Mouse (Mus musculus): ENCODE results near the gene Dhx32. TPM values are rescaled to one million over a fixed set of nuclear protein-coding genes. Genes with fewer than 3 reads are reported as not detected.
"Not testable (repeated sequence)": the region's sequence is repeated elsewhere in the genome, so short reads cannot be mapped to it uniquely, and the experiment has no call there.

Gene Dhx32
- polyA plus RNA-seq, 1 experiment from 2014 or later: 56.9 TPM

DNA sequence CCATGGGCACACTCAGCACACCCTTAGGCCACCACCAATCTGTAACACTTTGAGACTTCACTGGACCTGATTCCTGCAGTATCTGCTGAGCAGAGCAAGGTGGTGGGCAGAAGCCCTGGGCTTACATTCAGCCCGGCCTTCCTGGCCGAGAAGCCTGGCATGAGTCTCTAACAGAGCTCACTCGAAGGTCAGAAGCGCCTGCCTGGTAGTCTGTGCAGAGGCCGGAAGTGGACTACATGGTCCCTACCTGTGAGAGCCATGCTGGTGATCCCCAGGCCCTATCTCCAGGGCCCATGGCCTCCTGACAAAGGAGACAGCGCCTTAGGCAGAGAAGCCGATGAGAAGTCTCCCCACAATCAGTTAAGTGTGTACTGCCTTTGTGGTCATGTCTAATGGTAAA lies 81.2 kb downstream of the Dhx32 start:
- ATAC-seq (no peak), DNase-seq (ENCODE audit: low spot score) (no peak)
- Histone ChIP-seq H3K27ac (ENCODE audit: low read depth, low read length) (no peak overlapping the region), H3K9me3 (replicated peaks; ENCODE audit: control insufficient read depth, low read length) (no peaks in the 10 kb centered on the region), H3K9ac (ENCODE audit: low read length) (no peak overlapping the region), H3K4me2 (ENCODE audit: low read length) (no peak overlapping the region), H3K27me3 (replicated peaks; ENCODE audit: control insufficient read depth, insufficient read depth, low read length) (no peaks in the 10 kb centered on the region), H3K4me1 (ENCODE audit: control insufficient read depth, insufficient read depth, low read length) (no peaks in the 10 kb centered on the region), H3K4me3 (ENCODE audit: low read depth, low read length) (no peak overlapping the region), H3K36me3 (ENCODE audit: control insufficient read depth, insufficient read depth, low read length) (peaks cover 6% of the 10 kb centered on the region; the same call in 1 of the 2 replicates)
- 95% methylated on average over 7 of the region's 7 CpGs for WGBS

DNA sequence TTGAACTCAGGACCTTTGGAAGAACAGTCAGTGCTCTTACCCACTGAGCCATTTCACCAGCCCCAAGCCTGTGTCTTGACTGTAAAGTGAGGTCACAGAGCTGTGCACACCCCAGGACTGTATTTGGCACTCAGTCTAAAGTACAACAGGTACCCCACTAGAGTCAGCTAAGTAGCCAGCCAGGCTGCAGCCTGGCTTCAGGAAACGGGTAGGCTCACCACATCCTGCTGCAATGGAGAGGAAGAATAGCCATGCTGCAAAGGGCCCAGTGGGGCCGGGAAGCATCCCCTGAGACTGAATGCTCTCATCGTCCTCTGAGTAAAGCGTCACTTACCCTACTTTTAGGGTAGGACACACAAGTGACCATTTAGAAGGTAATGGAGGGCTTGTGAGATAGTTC lies 82.6 kb downstream of the Dhx32 start:
- no peak overlapping the region for H3K4me3 ChIP-seq (ENCODE audit: low read depth, low read length)
- H3K4me1 ChIP-seq (ENCODE audit: control insufficient read depth, insufficient read depth, low read length): no peaks in the 10 kb centered on the region
- H3K4me2 ChIP-seq (ENCODE audit: low read length): no peak overlapping the region
- 82% methylated on average over 4 of the region's 4 CpGs for WGBS
- ATAC-seq (no peak), DNase-seq (ENCODE audit: low spot score) (no peak)
- peaks cover 6% of the 10 kb centered on the region; the same call in 1 of the 2 replicates for H3K36me3 ChIP-seq (ENCODE audit: control insufficient read depth, insufficient read depth, low read length)
- no peaks in the 10 kb centered on the region for H3K9me3 ChIP-seq (replicated peaks; ENCODE audit: control insufficient read depth, low read length)
- no peaks in the 10 kb centered on the region for H3K27me3 ChIP-seq (replicated peaks; ENCODE audit: control insufficient read depth, insufficient read depth, low read length)
- H3K27ac ChIP-seq (ENCODE audit: low read depth, low read length): no peak overlapping the region
- H3K9ac ChIP-seq (ENCODE audit: low read length): no peak overlapping the region

DNA sequence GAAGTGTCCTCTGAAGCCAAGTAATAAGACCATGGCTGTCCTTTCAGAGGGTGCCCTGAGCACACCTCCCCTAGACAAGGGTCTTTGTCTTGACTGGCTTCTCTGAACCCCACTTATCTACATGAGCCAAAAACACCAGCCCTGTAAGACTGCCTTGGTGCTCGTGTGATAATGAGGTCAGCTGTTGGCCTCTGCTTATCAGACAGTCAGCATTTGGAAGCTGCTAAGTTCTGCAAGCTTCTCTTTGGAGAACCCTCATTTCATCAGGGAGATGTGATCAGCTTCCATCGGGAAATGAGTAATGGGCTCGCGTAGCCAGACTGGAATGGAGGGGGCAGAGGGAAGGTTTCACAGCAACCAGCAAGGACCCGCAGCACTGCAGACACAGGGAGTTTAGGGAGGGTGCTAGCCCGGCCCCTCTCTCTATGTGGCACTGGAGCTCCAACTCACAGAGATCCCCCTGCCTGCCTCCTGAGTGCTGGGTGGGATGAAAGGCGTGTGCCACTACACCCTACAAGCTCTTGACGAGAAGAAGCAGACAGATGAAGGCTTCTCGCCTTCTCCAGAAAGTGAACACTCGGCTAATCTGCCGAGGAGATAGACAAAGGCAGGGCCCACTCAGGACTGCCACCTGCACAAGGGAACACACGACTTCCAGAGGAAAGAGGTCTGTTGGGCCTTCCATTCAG lies 84.4 kb downstream of the Dhx32 start:
- H3K4me1 ChIP-seq (ENCODE audit: control insufficient read depth, insufficient read depth, low read length): no peaks in the 10 kb centered on the region
- 88% methylated on average over 12 of the region's 12 CpGs for WGBS
- ATAC-seq: no peak
- no peak overlapping the region for H3K4me2 ChIP-seq (ENCODE audit: low read length)
- H3K9ac ChIP-seq (ENCODE audit: low read length): no peak overlapping the region
- H3K36me3 ChIP-seq (ENCODE audit: control insufficient read depth, insufficient read depth, low read length): peaks cover 6% of the 10 kb centered on the region; the same call in 1 of the 2 replicates
- H3K27ac ChIP-seq (ENCODE audit: low read depth, low read length): no peak overlapping the region
- H3K4me3 ChIP-seq (ENCODE audit: low read depth, low read length): no peak overlapping the region
- no peaks in the 10 kb centered on the region for H3K9me3 ChIP-seq (replicated peaks; ENCODE audit: control insufficient read depth, low read length)
- no peaks in the 10 kb centered on the region for H3K27me3 ChIP-seq (replicated peaks; ENCODE audit: control insufficient read depth, insufficient read depth, low read length)
- no peak for DNase-seq (ENCODE audit: low spot score)

DNA sequence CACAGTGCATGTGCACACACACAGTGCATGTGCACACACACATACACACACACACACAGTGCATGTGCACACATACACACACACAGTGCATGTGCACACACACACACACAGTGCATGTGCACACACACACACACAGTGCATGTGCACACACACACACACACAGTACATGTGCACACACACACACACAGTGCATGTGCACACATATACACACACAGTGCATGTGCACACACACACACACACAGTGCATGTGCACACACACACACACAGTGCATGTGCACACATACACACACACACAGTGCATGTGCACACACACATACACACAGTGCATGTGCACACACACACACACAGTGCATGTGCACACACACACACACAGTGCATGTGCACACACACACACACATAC lies 96.9 kb downstream of the Dhx32 start:
- peaks cover 22% of the 10 kb centered on the region for H3K36me3 ChIP-seq (ENCODE audit: control insufficient read depth, insufficient read depth, low read length)
- not testable (repeated sequence) for H3K4me1 ChIP-seq (ENCODE audit: control insufficient read depth, insufficient read depth, low read length); DNase-seq (ENCODE audit: low spot score); H3K9ac ChIP-seq (ENCODE audit: low read length); H3K9me3 ChIP-seq (replicated peaks; ENCODE audit: control insufficient read depth, low read length); H3K4me3 ChIP-seq (ENCODE audit: low read depth, low read length); H3K27ac ChIP-seq (ENCODE audit: low read depth, low read length); H3K27me3 ChIP-seq (replicated peaks; ENCODE audit: control insufficient read depth, insufficient read depth, low read length); H3K4me2 ChIP-seq (ENCODE audit: low read length); ATAC-seq

DNA sequence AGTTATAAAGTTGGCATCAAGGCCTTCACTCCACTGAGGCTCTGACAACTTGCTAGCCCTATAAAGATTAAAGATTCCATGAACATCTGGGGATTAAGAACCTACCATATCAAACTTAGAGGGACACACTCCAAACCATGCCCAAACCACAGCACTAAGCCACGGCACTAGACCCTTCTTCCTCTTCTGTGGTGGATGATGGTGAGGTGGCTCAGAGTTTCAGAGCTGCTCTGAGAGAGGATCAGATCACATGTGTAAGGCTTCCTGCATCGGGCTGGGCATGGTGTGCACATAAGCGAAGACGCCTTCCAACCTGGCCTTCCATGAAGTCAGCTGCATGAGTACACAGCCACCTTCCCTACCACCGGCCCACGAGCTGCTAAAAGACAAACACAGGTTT lies 97.8 kb downstream of the Dhx32 start:
- Histone ChIP-seq H3K4me2 (ENCODE audit: low read length) (no peak overlapping the region), H3K36me3 (ENCODE audit: control insufficient read depth, insufficient read depth, low read length) (peaks cover 18% of the 10 kb centered on the region), H3K4me3 (ENCODE audit: low read depth, low read length) (no peak overlapping the region), H3K27me3 (replicated peaks; ENCODE audit: control insufficient read depth, insufficient read depth, low read length) (no peaks in the 10 kb centered on the region), H3K9ac (ENCODE audit: low read length) (no peak overlapping the region), H3K27ac (ENCODE audit: low read depth, low read length) (no peak overlapping the region), H3K4me1 (ENCODE audit: control insufficient read depth, insufficient read depth, low read length) (no peaks in the 10 kb centered on the region), H3K9me3 (replicated peaks; ENCODE audit: control insufficient read depth, low read length) (no peaks in the 10 kb centered on the region; the same call in 1 of the 2 replicates)
- 97% methylated on average over 6 of the region's 6 CpGs for WGBS
- ATAC-seq: no peak
- DNase-seq (ENCODE audit: low spot score): no peak

GRCm38 (mm10) chr7:133684110-133684509 lies 98.4 kb downstream of the Dhx32 start:
- no peak for DNase-seq (ENCODE audit: low spot score)
- no peaks in the 10 kb centered on the region for H3K4me1 ChIP-seq (ENCODE audit: control insufficient read depth, insufficient read depth, low read length)
- H3K36me3 ChIP-seq (ENCODE audit: control insufficient read depth, insufficient read depth, low read length): peaks cover 12% of the 10 kb centered on the region
- H3K4me2 ChIP-seq (ENCODE audit: low read length): no peak overlapping the region
- no peak overlapping the region for H3K27ac ChIP-seq (ENCODE audit: low read depth, low read length)
- ATAC-seq: no peak
- 89% methylated on average over 5 of the region's 5 CpGs for WGBS
- H3K9me3 ChIP-seq (replicated peaks; ENCODE audit: control insufficient read depth, low read length): no peaks in the 10 kb centered on the region; the same call in 1 of the 2 replicates
- no peak overlapping the region for H3K4me3 ChIP-seq (ENCODE audit: low read depth, low read length)
- no peak overlapping the region for H3K9ac ChIP-seq (ENCODE audit: low read length)
- H3K27me3 ChIP-seq (replicated peaks; ENCODE audit: control insufficient read depth, insufficient read depth, low read length): no peaks in the 10 kb centered on the region

DNA sequence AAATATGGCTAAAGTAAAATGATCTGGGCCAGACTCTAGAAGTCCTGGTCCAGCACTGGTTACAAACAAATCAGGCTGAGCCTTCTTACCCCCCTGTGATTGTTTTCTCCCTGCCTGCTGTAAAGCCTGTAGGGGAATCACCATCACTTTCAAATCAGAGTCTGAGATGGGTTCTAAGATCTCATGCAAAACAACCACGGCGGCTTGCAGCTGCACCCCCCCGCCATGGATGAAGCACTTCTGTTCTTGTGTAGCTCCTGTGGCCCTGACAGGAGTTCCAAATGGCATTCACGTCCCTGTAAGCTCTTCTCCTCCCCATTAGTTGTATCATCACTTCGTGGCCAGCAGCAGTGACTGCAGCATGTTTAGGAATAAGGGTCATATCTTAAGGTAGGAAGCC lies 98.9 kb downstream of the Dhx32 start:
- no peak overlapping the region for H3K9ac ChIP-seq (ENCODE audit: low read length)
- ATAC-seq: no peak
- H3K27me3 ChIP-seq (replicated peaks; ENCODE audit: control insufficient read depth, insufficient read depth, low read length): no peaks in the 10 kb centered on the region
- WGBS: 84% methylated on average over 5 of the region's 5 CpGs
- no peaks in the 10 kb centered on the region; the same call in 1 of the 2 replicates for H3K9me3 ChIP-seq (replicated peaks; ENCODE audit: control insufficient read depth, low read length)
- H3K4me2 ChIP-seq (ENCODE audit: low read length): no peak overlapping the region
- no peak overlapping the region for H3K4me3 ChIP-seq (ENCODE audit: low read depth, low read length)
- peaks cover 7% of the 10 kb centered on the region for H3K36me3 ChIP-seq (ENCODE audit: control insufficient read depth, insufficient read depth, low read length)
- H3K4me1 ChIP-seq (ENCODE audit: control insufficient read depth, insufficient read depth, low read length): no peaks in the 10 kb centered on the region
- no peak overlapping the region for H3K27ac ChIP-seq (ENCODE audit: low read depth, low read length)
- DNase-seq (ENCODE audit: low spot score): no peak

- 84% methylated on average over 3 of the region's 3 CpGs for WGBS
- no peak for ATAC-seq
- Histone ChIP-seq H3K9ac (ENCODE audit: low read length) (no peak within 1 kb of the TSS), H3K9me3 (replicated peaks; ENCODE audit: control insufficient read depth, low read length) (no peaks in the 10 kb centered on the region), H3K27ac (ENCODE audit: low read depth, low read length) (no peak within 1 kb of the TSS), H3K27me3 (replicated peaks; ENCODE audit: control insufficient read depth, insufficient read depth, low read length) (no peaks in the 10 kb centered on the region), H3K4me1 (ENCODE audit: control insufficient read depth, insufficient read depth, low read length) (no peaks in the 10 kb centered on the region), H3K4me2 (ENCODE audit: low read length) (no peak within 1 kb of the TSS), H3K4me3 (ENCODE audit: low read depth, low read length) (no peak within 1 kb of the TSS), H3K36me3 (ENCODE audit: control insufficient read depth, insufficient read depth, low read length) (no peaks in the 10 kb centered on the region)
- DNase-seq (ENCODE audit: low spot score): no peak
Observed at GRCm38 (mm10) chr7:133679961-133680360, 102.6 kb downstream of the Dhx32 start, which contains the start of gene Mmp21. Mmp21 (minus strand) TSS chr7:133680061.

- Histone ChIP-seq H3K4me3 (ENCODE audit: low read depth, low read length) (no peak overlapping the region), H3K27me3 (replicated peaks; ENCODE audit: control insufficient read depth, insufficient read depth, low read length) (no peaks in the 10 kb centered on the region), H3K9ac (ENCODE audit: low read length) (no peak overlapping the region), H3K9me3 (replicated peaks; ENCODE audit: control insufficient read depth, low read length) (no peaks in the 10 kb centered on the region), H3K36me3 (ENCODE audit: control insufficient read depth, insufficient read depth, low read length) (0 out of 2 replicates have a peak, but pooled peaks cover 3% of the 10 kb centered on the region), H3K27ac (ENCODE audit: low read depth, low read length) (no peak overlapping the region), H3K4me2 (ENCODE audit: low read length) (no peak overlapping the region), H3K4me1 (ENCODE audit: control insufficient read depth, insufficient read depth, low read length) (no peaks in the 10 kb centered on the region)
- 65% methylated on average over 4 of the region's 4 CpGs for WGBS
- no peak for ATAC-seq
- peak; percentile 30 for DNase-seq (ENCODE audit: low spot score)
Observed at GRCm38 (mm10) chr7:133679439-133679838, 103.1 kb downstream of the Dhx32 start.
